Mouse (Mus musculus) gonadal fat pad, adult 2 months (tissue): ENCODE measurements at regions not wholly inside any gene's neighbourhood (a gene's known extent, or its start where the extent isn't known, plus 50 kb on each side); places are given as distances from the start of the nearest gene placed in this dataset.

Experiments
- DNase-seq: peaks from one replicate; pipeline ENCODE4 v3.0.0-alpha.2; 2012; ENCODE audit warnings: low read depth

DNA sequence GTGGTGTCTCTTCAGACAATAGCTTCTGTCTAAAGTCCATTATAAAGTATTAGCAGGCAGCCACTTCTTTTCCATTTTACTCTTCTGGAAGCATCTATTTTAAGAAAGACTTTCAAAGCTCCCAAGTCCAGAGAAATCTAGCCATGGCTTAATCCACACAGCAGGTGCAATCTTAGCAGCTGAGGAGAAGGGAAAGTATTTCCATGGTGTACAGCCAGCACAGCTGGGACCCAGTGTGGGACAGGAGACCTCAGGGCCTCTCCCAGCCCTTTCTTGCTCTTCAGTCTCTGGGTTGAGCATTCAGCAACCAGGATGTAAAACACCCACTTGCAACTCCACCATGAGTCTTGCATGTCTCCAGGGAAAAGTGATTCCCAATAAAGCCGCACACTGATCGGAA is 202.8 kb downstream of the Gadd45g start:
- DNase-seq = no peak

DNA sequence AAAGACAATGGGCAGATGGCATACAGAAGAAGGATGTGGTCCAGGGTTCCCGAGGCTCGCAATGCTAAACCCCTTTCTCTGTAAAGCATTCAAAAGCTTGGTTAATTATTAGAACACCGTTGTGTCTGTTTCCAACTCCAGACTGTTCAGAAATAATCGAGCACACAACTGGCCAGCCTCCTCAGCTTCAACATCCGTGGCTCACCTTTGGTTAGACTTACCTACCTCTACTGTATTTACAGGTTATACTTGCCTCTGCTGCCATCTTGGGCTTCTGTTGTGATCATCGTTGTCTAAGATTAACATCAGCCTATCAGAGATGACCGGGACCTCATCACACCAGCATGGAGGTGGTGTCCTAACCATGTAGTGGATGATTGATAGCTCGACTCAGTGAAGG is 209.3 kb downstream of the Gadd45g start:
- DNase-seq = no peak

DNA sequence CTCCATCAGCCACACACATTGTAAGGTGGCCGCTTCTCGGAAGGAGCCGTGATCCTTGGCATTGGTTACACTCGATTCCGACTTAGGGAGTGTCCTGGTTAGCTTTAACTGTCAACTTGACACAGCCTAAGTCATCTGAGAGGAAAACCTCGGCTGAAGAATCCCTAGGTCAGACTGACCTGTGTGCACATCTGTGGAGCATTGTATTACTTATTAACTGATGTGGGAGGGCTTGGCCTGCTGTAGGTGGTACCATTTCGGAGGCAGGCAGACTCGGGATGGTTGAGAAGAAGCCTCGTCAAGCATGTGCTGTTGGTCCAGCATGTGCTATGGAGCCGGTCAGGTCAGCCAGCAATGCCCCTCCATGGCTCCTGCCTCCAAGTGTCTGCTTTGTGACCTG is 211.0 kb downstream of the Gadd45g start:
- no peak for DNase-seq

GRCm38 (mm10) chr13:52059756-52060417 is 213.4 kb downstream of the Gadd45g start:
- no peak for DNase-seq

DNA sequence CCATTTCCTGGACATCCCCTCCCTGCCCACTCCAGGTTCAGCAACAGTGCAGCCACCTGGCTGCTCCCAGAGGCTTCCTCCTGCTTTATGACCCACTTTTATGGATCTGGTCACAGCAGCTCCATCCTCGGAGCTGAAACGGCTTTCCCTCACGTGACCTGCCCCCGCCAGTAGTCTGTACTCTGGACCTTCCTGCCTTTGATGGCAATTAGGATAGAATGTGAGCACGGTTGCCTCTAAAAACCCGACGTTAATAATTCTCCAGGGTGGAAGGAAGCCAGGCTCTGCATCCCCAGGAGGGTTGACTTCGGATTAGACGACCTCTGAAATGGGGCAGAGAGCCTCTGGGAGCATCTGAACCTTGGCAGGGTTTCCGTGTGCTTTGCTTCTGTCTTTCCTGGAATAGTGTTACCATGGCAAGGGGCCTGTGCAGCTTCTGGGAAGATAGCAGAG is 214.0 kb downstream of the Gadd45g start:
- no peak for DNase-seq

DNA sequence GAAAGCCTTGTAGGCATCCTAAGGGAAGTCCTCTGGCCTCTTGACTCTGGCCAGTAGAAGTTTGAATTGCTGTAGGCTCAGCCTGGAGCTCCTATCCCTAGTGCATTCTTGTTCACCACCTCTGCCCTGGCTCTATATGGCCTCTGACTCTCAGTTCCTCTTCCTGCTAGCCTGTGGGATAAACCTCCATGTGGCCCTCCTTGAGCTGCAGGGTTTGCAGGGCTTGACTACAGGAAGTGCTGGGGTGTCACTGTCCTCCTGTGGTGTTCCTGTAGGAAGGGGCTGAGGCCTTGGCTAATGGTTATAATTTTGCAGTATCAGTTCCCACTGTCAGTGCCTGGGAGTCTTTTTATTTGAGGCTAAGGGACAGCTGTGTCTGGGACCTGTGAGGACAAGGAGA is 215.0 kb downstream of the Gadd45g start:
- no peak for DNase-seq

DNA sequence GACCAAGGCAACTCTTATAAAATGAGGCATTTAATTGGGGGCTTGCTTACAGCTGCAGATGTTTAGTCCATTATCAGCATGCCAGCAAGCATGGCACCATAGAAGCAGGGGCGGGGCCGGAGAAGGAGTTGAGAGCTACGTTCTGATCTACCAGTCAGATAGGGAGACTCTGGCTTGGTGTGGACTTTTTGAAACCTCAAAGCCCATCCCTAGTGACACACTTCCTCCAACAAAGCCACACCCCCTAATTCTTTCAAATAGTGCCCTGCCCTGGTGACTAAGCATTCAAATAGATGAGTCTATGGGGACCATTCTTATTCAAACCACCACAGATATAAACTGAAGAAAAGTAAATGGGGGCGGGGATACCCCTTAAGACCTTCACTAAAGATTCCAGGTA is 215.4 kb downstream of the Gadd45g start:
- DNase-seq = no peak

DNA sequence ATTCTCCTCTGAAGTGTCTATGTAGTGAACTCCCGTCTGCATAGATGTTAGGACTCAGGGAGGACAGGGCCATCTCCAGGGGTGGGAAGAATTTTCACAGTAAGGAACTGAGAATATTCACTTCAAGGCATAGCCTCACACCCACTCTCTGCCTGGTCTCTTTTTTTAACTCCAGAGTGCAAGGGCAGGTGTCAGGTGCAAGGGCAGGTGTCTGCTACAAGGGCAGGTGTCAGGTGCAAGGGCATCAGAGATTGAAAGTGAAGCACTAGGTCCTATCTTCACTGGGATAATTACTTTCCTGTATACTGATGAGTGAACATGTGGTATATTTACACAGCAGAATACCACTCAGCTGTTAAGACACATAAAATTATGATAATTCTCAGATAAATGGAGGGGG is 216.1 kb downstream of the Gadd45g start:
- no peak for DNase-seq

- DNase-seq = no peak
These were observed 218.8 kb downstream of the Gadd45g start for GRCm38 (mm10) chr13:52065274-52065673.

- DNase-seq = no peak
These were observed 219.2 kb downstream of the Gadd45g start for GRCm38 (mm10) chr13:52065720-52066119.

GRCm38 (mm10) chr13:52067048-52067447 is 220.6 kb downstream of the Gadd45g start:
- DNase-seq = no peak

DNA sequence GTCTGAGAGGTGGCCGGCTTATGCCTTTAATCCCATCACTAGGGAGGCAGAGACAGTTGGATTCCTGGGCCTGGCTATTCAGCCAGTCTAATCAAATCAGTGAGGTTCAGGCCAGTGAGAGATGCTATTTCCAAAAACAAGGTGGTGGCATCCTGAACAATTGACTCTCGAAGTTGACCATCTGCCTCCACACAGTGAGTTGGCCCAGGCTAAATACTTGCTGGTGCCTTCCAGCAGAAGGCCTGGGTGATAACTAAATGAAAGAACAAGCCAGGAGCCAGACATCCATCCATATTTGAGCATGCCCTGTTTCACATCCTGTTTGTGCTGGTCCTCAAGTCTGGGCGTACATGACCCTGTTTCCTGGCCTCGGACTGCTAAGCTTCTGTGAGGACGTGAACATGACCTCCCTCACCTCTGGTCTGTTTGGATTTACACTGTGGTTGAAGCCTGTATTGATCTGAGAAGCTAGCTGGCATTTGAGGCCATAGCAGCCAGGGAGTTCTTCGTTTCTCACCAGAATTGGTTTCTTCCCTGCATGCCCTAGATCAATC is 222.5 kb downstream of the Gadd45g start:
- no peak for DNase-seq

GRCm38 (mm10) chr13:52069714-52070113 is 223.2 kb downstream of the Gadd45g start:
- no peak for DNase-seq

DNA sequence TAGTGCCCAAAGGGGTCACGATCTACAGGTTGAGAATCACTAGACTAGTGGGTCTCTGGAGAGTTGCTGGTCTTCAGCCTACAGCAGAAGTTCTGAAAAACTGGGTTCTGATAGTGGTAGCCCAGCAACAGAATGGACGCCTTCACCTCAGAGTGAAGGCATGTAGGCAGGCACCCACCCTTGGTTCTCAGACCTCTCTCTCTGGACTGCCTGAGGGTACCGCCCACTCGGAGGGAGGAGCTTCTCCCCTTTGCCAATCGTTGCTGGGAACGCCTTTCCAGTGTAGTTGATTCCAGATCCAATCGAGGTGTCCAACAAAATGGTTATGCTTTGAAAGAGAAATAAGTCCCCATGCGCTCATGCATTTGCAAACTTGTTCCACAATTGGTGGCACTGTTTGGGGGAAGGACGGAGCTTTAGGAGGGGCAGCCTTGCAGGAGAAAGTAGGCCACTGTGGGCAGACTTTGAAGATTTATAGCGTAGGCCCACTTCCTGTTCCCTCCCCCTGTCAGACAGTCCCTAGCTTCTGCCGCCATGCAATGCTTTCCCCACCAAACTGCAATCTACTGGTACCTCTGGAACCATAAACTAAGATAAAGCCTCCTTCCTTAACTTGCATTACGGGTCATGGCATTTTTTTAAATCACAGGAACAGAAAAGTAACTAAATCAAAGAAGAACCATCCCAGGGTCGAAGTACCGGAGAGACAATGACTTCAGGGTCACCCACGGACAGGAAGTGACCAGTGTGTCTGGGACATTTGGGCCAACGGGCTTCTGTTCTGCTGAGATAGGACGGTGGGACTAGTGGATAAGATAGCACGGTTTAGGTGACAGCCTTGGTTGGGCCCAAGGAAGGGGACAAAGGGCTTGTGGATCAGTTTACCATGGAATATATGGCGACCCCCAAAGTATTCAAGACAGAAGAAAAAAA is 224.5 kb downstream of the Gadd45g start:
- no peak for DNase-seq

DNA sequence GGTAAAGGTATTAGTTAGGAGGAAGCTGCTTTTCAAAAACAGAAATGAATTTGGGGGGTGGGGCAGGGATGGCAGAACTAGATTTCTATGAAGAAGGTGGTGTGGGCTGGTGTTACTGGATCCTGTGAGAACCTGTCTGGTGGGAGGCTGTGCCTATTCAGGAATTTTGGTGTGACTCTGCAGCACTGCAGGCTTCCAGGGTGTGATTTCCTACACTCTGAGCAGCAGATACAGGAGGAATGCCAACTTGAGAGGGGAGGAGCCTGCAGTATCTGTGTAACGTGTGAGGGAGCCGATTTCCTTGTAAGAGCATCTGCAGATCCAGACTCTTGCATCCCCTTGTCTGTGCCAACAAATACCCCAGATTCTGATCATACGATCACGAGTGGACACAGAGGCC is 231.1 kb downstream of the Gadd45g start:
- no peak for DNase-seq

DNA sequence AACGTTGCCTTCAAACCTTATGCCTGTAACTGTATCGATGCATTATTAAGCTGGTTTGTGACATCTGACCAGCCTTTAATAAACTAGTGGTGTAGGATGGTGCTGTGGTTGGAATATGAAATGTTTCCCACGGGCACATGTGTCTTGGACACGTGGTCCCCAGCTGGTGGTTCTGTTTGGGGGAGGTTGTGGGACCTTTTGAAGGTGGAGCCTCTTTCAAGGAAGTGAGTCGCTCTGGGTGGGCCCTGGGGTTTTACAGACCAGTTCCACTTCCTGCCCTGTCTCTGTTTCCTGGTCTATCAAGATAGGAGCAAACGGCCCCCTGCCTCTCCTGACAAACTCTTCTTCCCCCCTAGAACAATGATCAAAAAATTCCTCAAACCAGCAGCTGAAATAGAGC is 232.1 kb downstream of the Gadd45g start:
- no peak for DNase-seq

GRCm38 (mm10) chr13:52079678-52080246 is 233.3 kb downstream of the Gadd45g start:
- DNase-seq = no peak

DNA sequence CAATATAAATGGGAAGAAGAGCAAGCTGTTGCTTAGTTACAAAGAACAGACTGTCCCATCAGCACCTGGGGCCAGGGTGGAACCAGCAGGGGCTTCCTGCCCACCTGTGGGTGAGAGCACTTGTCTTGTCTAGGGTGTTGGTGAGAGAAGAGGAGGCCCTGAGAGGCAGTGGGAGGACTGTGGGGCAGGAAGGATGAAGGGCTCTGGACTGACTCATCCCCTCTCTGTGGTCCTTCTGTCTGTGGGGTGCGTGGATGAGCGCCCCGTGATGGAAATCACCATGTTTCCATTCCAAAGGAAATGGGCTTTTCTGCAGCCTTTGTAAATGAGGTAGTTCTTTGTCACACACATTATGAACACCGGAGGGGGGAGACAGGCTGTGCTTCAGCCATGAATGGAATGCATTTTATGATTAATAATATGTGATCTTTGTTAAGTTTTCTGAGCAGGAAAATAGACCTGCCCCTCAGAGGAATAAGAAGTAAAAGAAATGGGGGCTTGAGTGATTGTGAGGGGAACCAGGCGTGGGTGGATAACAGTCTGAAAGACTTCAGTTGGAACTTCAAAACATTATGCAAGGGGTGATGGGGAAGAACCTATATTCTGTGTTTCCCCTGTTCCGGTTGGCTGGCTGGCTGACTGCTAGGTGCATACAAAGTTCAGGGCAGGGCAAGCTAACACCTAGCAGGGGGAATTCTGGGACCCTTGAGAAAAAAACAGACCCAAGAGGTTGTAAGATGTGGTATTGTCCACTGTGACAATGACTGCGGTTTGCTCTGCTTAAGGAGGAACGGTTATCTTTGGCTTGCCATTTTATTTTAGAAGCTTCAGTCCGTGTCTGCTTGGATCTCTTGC is 237.3 kb downstream of the Gadd45g start:
- DNase-seq = no peak

GRCm38 (mm10) chr13:52085110-52085509 is 238.6 kb downstream of the Gadd45g start:
- DNase-seq = no peak

- DNase-seq = no peak
These were observed 241.8 kb downstream of the Gadd45g start for GRCm38 (mm10) chr13:52088319-52088718.

DNA sequence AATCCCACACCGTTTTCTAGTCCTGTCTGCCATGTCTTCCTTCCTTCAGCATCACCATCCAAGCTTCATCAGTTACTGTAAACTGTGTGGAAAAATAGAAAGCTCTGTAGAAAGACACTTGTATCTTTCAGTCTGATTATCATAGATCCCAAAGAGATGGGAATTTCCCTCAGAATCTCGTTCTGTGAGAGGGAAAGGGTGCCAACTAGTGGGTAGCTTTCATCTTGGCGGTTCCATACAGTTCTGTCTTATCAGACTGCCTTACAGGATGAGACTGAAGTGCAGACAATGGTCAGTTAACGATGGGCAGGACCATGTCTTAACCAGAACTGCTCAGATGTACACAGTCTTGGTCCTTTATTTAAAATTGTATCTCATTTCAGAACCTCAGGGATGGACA is 243.9 kb downstream of the Gadd45g start:
- DNase-seq = no peak

DNA sequence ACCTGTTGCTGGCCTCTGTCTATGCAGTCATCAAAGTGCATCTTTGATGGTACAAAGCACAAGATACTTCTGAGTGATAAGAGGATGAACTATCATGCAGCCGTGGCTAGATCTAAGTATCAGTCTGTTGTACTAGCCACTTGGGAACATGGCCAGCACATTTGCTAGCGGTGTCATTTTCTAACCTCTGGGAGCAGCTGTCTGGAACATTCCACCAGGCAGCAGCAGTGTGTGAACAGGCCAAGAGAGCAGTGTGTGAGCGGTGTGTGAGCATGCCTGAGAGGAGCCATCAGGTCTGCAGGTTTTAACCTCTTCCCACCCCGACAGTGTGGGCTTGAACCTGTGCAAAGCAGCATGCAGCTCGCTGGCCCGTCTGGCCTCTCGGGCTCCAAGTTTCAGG is 248.3 kb downstream of the Gadd45g start:
- no peak for DNase-seq
